Mouse (Mus musculus) liver, postnatal 0 days (tissue): Measurements from ENCODE around the gene Snx5.

ENCODE experiments used
- CTCF ChIP-seq: sonication (generic); IDR thresholded peaks from 2 replicates; pipeline ENCODE4 v1.5.1; 2016; ENCODE audit warnings: antibody characterized with exemption, low read depth
- EP300 ChIP-seq: IDR thresholded peaks from 2 replicates; pipeline ENCODE4 v1.6.1; 2016; ENCODE audit warnings: antibody characterized with exemption, low read depth, mild to moderate bottlenecking

GRCm38 (mm10) chr2:144226906-144227586 lies 43.7 kb downstream of the Snx5 start:
- TF ChIP-seq CTCF (no peak), EP300 (no peak)
